Mouse (Mus musculus): ENCODE data around the gene Ankrd39.
"Not testable (repeated sequence)": the region's sequence is repeated elsewhere in the genome, so short reads cannot be mapped to it uniquely, and the experiment has no call there.

GRCm38 (mm10) chr1:36536783-36537182 is 10.5 kb downstream of the Ankrd39 start, which contains the start of gene Ankrd23:
- not testable (repeated sequence) for TF ChIP-seq CTCF (IDR thresholded peaks at IDR 0.05; ENCODE audit: low read depth, low read length); POLR2A (IDR thresholded peaks at IDR 0.05; ENCODE audit: insufficient read depth, low read length); EP300 (IDR thresholded peaks at IDR 0.05; ENCODE audit: insufficient read depth, low read depth, low read length)

Data from ES-Bruce4 (cell line).